Mouse (Mus musculus) bone marrow macrophage, adult 2 months (primary cell): ENCODE measurements around the gene Tasp1. TPM values are rescaled to one million over a fixed set of nuclear protein-coding genes. Genes with fewer than 3 reads are reported as not detected.
"Not testable (repeated sequence)": the region's sequence is repeated elsewhere in the genome, so short reads cannot be mapped to it uniquely, and the experiment has no call there.

ENCODE experiments used
- H3K27ac ChIP-seq: 2 replicates; pipeline ENCODE4 v1.5.1; 2012; ENCODE audit warnings: low read depth, low read length; ENCODE audit not compliant: insufficient read depth
- H3K4me1 ChIP-seq: 2 replicates; pipeline ENCODE4 v1.6.1; 2012; ENCODE audit warnings: low read length; ENCODE audit not compliant: control insufficient read depth, insufficient read depth
- H3K4me3 ChIP-seq: 2 replicates; pipeline ENCODE4 v1.5.1; 2012; ENCODE audit warnings: mild to moderate bottlenecking, low read length, moderate library complexity; ENCODE audit not compliant: insufficient read depth
- CTCF ChIP-seq: IDR thresholded peaks from 2 replicates; pipeline ENCODE4 v1.5.1; 2012; ENCODE audit warnings: low read depth, mild to moderate bottlenecking, low read length, moderate library complexity
- POLR2A ChIP-seq: IDR thresholded peaks from 2 replicates; pipeline ENCODE4 v1.6.1; 2012; ENCODE audit warnings: mild to moderate bottlenecking, low read depth, low read length, borderline replicate concordance
- polyA plus RNA-seq: library from polyadenylated mRNA; stranded (reverse); fragments of >200 nt; gene quantifications from 2 replicates; pipeline ENCODE4 v1.2.4, GENCODE M21; 2012; ENCODE audit not compliant: missing spikeins, insufficient read depth, insufficient read length

The Tasp1 gene
- polyA plus RNA-seq, 1 experiment, result 2.9 TPM

- no peaks in the 10 kb centered on the region for H3K4me1 ChIP-seq
- no peak overlapping the region for H3K4me3 ChIP-seq
- peak overlapping the region; percentile 50 for H3K27ac ChIP-seq
- TF ChIP-seq CTCF, result no peak
- TF ChIP-seq POLR2A, result no peak
Measured at GRCm38 (mm10) chr2:139891405-139892089, 175.1 kb downstream of the Tasp1 start.

- H3K4me3 ChIP-seq, result no peak overlapping the region
- TF ChIP-seq POLR2A (no peak), CTCF (no peak)
- H3K4me1 ChIP-seq, result no peaks in the 10 kb centered on the region
- no peak overlapping the region for H3K27ac ChIP-seq
Measured at GRCm38 (mm10) chr2:139884264-139884637, 182.4 kb downstream of the Tasp1 start.

GRCm38 (mm10) chr2:139883581-139884263 lies 182.9 kb downstream of the Tasp1 start:
- H3K4me1 ChIP-seq, result no peaks in the 10 kb centered on the region
- no peak overlapping the region for H3K27ac ChIP-seq
- H3K4me3 ChIP-seq, result no peak overlapping the region
- TF ChIP-seq CTCF (no peak), POLR2A (no peak)

GRCm38 (mm10) chr2:139878052-139878621 lies 188.5 kb downstream of the Tasp1 start:
- TF ChIP-seq POLR2A (no peak), CTCF (no peak)
- Histone ChIP-seq H3K4me3 (no peak overlapping the region), H3K4me1 (no peaks in the 10 kb centered on the region), H3K27ac (no peak overlapping the region)

- TF ChIP-seq CTCF, result no peak
- no peak for TF ChIP-seq POLR2A
- Histone ChIP-seq H3K27ac (no peak overlapping the region), H3K4me3 (no peak overlapping the region), H3K4me1 (no peaks in the 10 kb centered on the region)
Measured at GRCm38 (mm10) chr2:139875876-139876275, 190.7 kb downstream of the Tasp1 start.

- H3K27ac ChIP-seq, result no peak overlapping the region
- no peak for TF ChIP-seq CTCF
- no peak for TF ChIP-seq POLR2A
- H3K4me1 ChIP-seq, result no peaks in the 10 kb centered on the region
- H3K4me3 ChIP-seq, result no peak overlapping the region
Measured at GRCm38 (mm10) chr2:139874173-139874572, 192.4 kb downstream of the Tasp1 start.

GRCm38 (mm10) chr2:139873762-139874161 lies 192.8 kb downstream of the Tasp1 start:
- H3K4me1 ChIP-seq, result no peaks in the 10 kb centered on the region
- H3K4me3 ChIP-seq, result no peak overlapping the region
- TF ChIP-seq POLR2A, result no peak
- no peak for TF ChIP-seq CTCF
- no peak overlapping the region for H3K27ac ChIP-seq

- not testable (repeated sequence) for H3K27ac ChIP-seq, H3K4me1 ChIP-seq, H3K4me3 ChIP-seq
Measured at GRCm38 (mm10) chr2:139869071-139869470, 197.5 kb downstream of the Tasp1 start.

GRCm38 (mm10) chr2:139863396-139863795 lies 203.2 kb downstream of the Tasp1 start:
- H3K4me1 ChIP-seq, H3K4me3 ChIP-seq, H3K27ac ChIP-seq: not testable (repeated sequence)

GRCm38 (mm10) chr2:139860133-139860494 lies 206.5 kb downstream of the Tasp1 start:
- Histone ChIP-seq H3K4me3 (no peak overlapping the region), H3K27ac (no peak overlapping the region), H3K4me1 (no peaks in the 10 kb centered on the region)
- TF ChIP-seq CTCF, result no peak
- TF ChIP-seq POLR2A, result no peak
